Mouse (Mus musculus): Measurements from ENCODE around the gene Aoc3.

DNA sequence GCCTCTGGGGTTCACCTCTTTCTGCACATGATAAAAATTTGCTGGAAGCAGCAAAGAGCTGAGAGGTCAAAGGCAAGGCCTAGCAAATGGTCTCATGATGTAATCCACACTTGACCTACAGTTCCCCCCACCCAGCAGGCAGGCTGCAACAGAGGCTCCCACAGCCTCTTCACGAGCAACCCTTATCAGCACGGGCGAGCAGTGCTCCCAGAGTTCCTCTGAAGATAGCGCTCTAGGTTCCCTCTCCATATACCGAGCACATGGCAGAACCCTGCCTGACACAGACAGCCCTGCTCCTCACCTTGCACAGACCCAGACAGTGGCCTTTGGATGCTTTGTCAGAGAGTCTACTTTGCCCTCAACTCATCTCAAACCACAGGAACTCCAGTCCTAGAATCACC is 34.1 kb downstream of the Aoc3 start:
- TF ChIP-seq CTCF (IDR thresholded peaks at IDR 0.05; ENCODE audit: control insufficient read depth, insufficient read depth, insufficient read length) (no peak), MYOD1 (IDR thresholded peaks at IDR 0.05; ENCODE audit: control insufficient read depth, insufficient read length, low read depth) (no peak)

Measured in C2C12 (cell line).